Mouse (Mus musculus): ENCODE results near the gene Rasgrp1.

Gene Rasgrp1

GRCm38 (mm10) chr2:117249255-117250000 lies 93.4 kb downstream of the Rasgrp1 start, which contains the start of gene Fam98b:
Gene Fam98b, plus strand, starts transcription at chr2:117249739.
- peak; percentile 94 to 95 for DNase-seq

GRCm38 (mm10) chr2:117241953-117242352 lies 100.8 kb downstream of the Rasgrp1 start:
- DNase-seq = no peak

- peak; percentile 94 for DNase-seq
Observed at GRCm38 (mm10) chr2:117231257-117231656, 111.5 kb downstream of the Rasgrp1 start.

GRCm38 (mm10) chr2:117230261-117230660 lies 112.5 kb downstream of the Rasgrp1 start:
- DNase-seq = no peak

All from kidney, postnatal 4 days (tissue).